Mouse (Mus musculus): ENCODE data around the gene Ppp2r3d.
"Not testable (repeated sequence)": the region's sequence is repeated elsewhere in the genome, so short reads cannot be mapped to it uniquely, and the experiment has no call there.

The Ppp2r3d gene

DNA sequence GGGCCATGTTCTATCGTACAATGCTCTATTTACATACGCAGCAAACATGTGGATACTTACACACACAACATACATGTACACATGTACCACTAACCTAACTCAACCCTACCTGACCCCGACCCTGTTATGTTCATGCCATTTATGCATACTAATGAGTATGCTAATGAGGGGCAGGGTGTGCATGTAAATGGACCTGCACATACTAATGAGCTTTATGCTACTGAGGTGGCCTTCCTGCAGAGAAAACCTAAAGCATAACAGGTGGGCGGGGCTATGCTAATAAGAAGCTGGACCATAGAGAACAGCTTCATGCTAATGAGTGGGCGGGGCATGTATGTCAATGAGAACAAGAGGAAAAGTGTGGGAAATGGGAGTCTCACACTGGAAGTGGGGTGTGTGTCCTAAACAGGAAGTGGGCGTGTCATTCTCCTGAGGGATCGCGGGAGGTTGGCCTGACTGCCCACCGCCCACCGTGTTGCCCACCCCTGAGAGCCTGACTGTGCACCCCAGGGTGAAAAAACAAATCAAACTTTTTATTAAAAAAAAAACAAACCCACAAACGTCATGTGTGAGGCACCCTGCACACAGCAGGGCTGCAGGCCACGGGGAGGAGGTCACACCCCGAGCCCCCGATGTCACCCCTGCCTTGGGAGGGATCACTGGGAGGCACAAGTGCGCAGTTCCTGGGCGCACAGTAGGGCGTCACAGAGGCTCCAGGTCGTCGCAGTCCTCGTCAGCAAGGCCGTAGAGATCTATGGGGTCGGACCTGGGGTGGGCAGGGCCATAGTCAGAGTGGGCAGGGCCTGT, at the start of gene Ppp2r3d:
Gene Ppp2r3d (minus strand): TSS at position 803 of the 807 bp plus-strand sequence.
- in situ Hi-C loops (cut with MseI, MboI), result no loop called here

DNA sequence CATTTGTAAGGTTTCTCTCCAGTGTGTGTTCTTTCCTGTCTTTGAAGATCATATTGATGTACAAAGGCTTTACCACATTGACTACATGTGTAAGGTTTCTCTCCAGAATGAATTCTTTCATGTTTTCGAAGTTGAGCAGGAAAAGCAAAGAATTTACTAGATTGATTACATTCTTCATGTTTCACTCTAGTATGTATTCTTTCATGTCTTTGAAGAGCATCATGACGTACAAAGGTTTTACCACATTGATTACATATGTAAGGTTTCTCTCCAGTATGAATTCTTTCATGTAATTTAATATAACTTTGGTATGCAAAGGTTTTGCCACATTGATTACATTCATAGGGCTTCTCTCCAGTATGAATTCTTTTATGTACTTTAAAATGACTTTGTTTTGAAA, 17.0 kb upstream of the Ppp2r3d start, which contains the start of gene Gm21836:
Gene Gm21836 (minus strand): TSS at position 101 of the 400 bp plus-strand sequence.
- in situ Hi-C loops (cut with MseI, MboI), result not testable (repeated sequence)

DNA sequence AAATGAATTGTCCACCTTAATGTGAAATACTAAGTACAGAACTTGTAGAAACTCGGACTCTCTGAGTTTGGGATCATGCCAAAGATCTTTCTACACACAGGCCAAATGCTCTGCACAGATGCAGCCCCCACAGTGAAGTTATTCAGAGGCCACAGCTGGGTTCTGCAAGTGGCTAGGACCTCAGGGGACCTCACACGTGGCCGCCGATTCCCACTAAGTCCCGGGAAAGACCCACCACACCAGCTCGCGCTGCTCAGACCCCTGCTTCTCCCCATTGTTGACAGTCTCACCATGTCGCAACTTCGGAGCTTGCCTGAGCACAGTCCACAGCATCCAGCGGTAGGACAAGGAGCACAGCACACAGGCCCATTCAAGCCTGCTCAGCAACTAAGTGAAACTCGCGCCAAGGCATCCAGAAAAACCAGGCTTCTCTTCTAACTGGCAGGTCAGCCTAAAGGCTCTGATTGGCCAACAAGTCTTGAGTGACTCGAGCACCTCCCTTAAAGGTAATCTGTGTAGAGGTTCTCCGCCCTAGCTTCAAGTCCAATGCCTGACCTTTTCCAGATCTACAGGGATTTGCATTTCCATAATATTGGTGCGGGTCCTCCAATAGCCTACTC, 3.8 kb upstream of the Ppp2r3d start:
- in situ Hi-C loops (cut with MseI, MboI), result not testable (repeated sequence)

DNA sequence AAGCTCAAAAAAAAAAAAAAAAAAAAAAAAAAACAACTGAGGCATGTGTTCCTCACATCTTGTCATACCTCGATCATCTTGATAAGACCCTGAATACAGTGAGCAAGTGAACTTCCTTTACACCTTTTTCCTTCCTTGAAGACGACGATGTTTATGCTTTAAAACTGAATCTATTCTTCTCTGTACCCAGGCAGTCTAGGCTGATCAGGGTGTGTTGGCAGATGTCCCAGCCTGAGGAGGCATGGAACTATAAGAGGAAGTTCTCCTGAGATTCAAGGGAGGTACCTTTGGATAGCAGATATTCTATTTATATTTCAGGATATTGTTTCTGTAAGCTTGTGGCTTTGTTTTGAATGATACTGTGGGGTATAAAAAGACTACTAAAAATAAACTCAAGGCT, 1.4 kb upstream of the Ppp2r3d start:
- in situ Hi-C loops (cut with MseI, MboI), result no loop called here

DNA sequence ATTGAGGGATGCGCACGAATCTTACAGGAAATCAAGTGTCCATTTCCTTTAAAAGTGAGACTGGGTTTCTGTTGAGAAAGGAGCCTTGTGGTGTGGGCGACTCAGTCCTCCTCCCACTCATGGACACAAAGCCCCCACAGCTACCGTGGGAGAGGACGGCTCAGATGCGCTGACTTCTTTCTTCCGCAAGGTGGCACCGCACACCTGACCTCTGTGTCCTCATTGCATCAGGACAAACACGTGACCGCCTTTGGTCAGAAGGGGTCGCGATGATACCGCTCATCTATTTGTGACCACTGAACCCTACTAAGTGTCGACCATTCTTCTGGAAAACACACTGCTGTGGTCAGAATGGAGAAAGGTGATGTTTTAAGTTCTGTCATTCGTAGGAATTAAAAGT, 1.0 kb downstream of the Ppp2r3d start:
- in situ Hi-C loops (cut with MseI, MboI), result no loop called here

DNA sequence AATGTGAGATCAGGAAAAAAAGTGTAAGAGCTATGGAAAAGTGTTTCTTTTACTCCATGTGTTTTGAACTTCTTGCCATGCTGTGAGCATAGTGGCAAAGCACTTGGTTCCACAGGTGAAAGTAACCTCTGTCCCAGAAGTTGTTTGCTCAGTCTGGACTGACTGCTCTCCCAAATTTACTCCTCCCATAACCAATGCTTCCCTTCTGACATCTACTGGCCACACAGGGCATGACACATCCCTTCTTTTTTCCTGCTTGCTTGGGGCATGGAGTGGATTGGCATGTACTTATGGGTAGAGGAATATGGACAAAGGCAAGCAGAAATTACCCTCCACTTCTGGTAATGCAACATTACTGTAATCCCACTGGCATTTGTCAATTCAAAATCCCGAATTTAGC, 20.1 kb downstream of the Ppp2r3d start:
- in situ Hi-C loops (cut with MseI, MboI), result no loop called here

DNA sequence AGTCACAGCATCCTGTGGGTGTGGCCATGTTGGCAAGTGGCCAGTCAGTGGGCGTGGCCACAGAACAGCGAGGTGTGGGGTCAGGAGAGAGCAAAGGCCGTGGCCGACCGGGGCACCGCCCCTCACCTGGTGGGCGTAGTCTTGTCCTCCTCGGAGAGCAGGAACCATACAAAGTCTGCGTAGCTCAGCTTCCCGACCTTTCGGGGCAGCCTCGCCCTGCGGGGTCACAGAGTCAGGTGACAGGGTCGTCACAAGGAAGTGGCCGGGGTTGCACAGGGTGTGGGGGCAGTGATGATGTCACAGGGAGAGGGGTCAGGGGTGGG, 34.2 kb downstream of the Ppp2r3d start:
- in situ Hi-C loops (cut with MseI, MboI), result no loop called here

DNA sequence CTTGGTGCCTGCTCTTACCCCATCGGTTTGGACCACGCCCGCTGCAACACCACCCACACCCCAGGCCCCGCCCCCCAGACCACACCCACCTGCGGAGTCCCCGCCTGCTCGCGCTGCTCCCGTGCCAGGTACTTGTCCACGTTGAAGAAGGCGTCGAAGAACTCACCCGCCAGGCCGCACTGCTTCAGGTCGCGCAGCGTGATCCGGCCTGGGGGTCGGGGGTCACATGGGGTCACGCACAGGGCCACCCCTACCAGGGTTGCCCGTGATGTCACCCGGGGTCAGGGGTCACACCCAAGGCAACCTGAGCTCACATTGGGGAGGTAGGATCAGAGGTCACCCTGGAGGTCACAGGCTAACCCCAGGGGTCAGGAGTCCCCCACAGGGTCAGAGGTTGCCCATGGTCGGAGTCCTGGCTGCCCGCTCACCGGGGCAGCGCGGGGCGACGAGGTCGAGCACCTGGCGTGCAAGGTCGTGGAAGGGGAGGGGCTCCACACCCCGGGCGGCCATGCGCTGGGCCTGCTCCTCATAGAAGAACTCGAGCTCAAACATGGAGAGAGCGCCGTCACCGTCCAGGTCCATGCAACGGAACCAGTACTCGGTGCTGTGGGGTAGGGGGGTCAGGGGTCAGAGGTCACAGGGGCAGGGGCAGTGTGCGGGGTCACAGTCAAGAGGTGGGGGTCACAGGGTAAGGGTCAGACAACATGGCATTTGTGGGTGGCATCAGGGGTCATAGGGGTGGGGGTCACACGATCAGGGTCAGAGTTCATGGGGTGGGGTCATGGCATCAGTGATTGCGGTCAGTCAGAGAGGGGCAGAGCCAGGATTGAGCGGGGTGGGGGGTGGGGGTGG, 34.8 kb downstream of the Ppp2r3d start:
- in situ Hi-C loops (cut with MseI, MboI), result no loop called here

DNA sequence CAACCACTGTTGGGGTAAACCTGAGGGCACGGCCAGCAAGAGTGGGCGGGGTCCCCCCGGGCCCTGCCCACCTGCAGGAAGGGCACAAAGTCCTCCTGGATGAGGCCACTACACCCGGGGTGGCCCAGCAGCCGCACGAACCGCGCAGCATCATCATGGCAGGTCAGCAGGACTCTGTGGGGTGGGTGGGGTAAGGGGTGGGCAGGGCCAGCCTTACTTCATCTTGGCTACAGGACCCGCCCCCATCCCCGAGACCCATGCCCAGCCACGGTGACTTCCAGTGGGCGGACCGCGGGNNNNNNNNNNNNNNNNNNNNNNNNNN, 36.0 kb downstream of the Ppp2r3d start:
- in situ Hi-C loops (cut with MseI, MboI), result no loop called here

DNA sequence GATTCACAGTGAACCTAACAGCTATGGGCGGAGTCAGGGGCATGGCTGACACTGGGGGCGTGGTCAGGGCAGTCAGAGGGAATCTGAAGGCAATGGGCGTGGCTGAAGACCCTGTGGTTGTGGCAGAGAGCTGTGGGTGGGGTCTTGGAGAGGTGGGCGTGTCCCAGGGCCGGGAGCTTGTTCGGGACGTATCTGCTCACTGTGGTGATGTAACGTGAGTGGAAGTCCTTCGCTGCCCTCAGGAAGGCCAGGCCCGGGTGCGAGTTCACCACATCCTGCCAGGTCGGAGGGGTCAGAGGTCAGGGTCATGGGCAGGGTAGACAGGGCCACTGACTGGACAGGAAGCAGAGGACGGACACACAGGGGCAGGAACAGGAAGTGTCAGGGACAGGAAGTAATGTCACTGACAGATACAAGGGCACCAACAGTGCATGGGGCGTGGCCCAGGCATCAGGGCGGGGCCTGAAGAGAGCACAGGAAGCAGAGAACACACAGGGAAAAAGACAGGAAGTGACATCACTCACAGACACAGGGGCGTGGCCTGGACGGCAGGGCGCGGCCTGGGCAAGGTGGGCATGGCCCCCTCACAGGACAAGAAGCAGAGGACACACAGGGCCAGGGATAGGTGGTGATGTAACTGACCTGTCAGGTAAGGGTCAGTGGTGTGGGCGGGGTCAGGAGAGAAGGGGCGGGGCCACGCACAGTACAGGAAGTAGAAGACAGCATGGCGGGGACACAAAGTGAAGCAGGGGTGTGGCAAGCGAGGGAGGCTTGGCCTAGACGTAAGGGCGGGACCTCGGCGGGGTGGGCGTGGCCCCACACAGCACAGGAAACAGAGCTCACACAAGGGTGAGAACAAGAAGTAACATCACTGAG, 36.6 kb downstream of the Ppp2r3d start:
- in situ Hi-C loops (cut with MseI, MboI), result no loop called here

DNA sequence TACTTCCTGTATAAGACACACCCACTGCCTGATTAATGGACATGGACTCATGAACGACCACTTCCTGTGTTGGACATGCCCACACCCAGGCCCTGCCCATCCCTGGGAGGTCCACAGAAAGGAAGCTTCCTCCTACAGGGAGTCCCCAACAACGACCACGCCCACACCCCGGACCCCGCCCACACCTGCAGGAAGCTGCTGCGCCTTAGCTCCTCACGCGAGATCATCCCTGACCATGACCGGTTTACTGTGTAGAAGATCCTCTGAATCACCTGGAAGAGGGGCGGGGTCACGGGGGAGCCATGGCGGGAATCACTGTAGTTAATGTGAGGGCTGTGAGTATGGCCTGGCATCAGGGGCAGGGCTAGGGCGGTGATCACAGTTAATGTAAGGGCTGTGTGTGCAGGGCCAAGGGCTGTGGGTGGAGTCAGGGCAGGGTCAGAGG, 37.3 kb downstream of the Ppp2r3d start:
- in situ Hi-C loops (cut with MseI, MboI), result no loop called here

DNA sequence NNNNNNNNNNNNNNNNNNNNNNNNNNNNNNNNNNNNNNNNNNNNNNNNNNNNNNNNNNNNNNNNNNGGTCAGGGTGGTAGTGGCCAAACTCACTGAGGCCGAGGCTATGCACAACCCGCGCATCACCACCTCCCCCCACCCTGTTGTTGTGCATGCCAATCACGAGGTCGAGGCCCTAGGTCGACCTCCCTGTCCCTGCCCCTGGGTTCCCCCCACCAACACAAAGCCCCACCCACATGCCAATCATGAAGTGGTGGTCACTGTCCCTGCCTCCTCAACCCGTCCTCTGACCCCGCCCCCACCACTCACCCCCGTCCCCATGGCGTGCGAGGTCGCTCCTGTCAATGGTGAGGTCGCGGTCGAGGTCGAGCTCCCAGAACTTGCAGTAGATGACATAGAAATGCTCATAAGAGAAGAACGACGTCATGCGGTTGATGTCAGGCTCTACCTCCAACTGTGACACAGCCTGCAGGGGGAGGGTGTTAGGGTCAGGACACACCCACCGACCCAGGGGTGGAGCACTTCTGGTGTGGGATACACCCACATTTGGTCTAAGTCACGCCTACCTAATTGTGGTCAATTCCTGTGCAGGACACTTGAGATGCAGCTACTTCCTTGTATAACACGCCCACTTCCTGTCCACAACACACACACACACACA, 37.9 kb downstream of the Ppp2r3d start:
- in situ Hi-C loops (cut with MseI, MboI), result no loop called here

DNA sequence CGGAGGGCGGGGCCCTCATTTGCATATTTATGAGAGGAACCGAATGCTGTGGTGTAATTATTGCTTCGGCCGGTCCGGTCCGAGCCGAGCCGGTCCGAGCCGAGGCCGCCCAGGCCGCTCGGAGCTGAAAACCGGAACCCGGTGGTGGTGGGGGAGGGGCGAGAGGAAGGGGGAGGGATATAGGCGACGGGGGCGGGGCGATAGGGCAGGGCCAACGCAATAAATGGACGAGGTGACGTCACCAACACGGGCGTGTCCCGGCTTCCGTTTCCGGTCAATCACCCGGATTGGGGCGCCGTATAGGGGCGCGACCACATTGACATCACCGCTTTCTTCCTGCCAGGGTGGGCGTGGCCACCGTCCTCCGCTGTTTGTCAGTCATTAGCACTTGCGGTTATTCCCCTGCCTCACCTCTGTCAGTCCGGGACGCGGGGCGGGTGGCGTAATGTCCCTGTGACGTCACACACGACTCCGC, 51.2 kb downstream of the Ppp2r3d start:
- in situ Hi-C loops (cut with MseI, MboI), result no loop called here

DNA sequence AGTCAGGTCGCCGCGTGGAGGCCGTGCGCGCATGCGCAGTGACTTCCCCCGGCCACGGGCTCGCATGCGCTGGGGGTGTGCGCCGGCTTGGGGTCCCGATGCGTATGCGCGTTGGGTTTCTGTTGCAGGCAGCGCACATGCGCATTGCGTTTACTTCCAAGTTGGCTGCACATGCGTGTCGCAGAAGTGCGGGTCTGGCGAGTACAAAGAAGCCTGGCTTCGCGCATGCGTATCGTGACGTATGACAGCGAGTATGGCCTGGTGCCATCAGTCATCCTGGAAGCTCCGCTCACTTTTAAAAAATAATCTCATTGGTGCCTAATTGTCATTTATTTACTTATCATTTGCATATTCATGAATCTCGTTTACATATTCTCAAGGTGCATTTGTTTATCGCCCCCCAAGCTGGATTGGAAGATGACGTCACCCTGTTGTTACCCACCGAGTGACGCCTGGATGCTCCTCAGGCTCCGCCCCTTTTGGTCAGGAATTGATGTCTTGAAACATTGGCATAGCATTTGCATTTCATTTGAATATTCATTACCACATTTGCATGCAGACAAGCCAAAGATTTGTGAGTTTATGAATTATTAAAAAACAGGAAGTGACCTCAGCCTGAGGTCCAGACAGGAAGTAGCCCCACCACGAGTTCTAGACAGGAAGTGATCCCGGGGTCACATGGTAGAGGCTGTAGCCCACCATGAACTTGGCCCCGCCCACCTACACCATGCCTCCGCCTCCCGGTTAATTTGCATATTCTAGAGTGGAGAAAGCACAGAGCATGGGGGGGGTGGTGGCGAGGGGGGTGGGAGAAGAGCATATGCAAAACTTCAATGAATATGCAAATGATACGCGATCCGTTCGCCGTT, 51.9 kb downstream of the Ppp2r3d start:
- in situ Hi-C loops (cut with MseI, MboI), result no loop called here

DNA sequence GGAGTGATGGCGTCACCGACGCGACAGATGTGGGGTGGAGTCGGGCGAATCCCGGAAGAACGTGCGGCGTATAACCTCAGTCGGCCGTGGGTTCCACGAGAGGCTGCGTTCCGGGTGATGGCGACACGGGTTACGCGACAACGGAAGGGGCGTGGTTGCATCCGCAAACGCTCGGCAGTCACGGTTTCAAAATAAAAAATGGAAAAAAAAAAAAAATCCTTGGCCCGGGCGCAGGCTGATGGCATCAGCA, 52.5 kb downstream of the Ppp2r3d start:
- in situ Hi-C loops (cut with MseI, MboI), result no loop called here

DNA sequence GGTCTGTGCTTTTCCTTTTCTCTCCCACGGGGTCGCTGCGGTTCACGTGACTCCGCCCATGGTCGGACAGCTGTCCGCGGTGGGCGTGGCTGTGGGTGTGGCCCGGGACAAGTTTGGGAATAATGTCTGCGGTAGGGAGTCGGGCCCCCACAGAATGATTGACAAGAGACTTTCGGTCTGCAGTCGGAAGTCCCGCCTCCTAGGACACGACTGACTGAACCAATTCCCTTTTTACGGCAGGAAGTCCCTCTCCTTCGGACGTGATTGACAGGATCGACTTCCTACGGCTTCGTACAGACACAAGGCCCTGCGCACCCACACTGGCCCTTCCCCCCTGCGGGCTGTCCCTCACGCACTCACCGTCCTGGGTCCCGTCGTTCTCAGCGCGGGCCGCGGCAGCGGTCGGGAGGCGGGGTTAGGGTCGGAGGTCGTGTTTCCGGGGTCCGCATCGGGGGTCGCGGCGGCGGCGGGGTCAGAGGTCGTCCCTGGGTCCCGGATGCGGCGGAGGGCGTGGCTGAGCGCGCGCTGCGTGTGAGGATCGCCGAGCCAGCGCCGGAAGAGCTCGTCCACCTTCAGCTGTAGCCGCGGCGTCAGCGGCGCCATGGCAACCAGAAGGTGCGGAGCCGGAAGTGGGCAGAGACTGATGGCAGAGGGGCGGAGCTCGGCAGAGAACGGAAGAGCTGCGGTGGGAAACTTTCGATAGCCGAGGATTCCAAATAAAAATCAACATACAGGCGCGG, 53.0 kb downstream of the Ppp2r3d start:
- in situ Hi-C loops (cut with MseI, MboI), result no loop called here

DNA sequence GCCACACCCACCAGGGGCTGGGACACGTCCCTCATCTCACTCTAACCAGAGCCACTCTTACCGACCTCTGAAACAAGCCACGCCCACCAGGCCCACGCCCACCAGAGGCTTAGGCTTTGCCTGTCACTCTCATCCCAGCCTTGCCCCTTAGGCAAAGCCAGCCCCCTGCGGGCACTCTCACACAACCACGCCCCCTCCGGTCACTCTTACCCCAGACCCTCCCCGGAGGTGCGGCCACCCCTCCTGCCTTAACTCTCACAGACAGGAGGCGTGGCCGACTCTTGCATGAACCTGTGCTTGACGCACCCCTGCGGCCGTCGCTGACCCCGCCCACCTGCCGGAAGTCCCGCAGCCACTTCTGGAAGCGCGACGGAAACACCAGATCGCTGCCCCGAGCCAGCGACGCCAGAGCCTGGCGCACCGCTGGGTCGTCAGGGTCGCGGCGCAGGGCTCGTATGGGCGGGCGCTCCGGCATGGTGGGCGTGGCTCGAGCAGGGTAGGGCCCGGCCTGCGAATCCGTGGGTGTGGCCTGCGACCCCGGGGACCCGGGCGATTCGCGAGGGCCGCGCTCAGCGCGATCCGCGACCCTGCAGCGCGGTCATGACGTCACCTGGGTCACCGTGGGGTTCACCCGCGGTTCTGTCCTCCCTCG, 53.7 kb downstream of the Ppp2r3d start:
- in situ Hi-C loops (cut with MseI, MboI), result no loop called here

DNA sequence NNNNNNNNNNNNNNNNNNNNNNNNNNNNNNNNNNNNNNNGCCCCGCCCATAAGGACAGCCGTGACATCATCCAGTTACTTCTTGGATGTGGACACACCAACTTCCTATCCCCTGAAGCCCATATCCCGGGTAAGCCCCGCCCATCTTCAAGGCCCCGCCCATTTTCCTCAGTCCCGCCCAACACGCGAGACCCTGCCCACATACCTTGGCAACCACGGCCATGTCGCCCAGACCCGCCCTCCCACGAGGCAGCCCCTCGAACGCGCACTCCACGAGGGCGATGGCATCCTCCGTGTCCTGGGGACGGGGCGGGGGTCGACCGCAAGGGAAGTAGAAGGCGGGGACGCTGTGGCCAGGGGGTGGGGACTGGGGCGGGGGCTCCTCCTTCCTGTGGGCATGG, 54.3 kb downstream of the Ppp2r3d start:
- in situ Hi-C loops (cut with MseI, MboI), result no loop called here

DNA sequence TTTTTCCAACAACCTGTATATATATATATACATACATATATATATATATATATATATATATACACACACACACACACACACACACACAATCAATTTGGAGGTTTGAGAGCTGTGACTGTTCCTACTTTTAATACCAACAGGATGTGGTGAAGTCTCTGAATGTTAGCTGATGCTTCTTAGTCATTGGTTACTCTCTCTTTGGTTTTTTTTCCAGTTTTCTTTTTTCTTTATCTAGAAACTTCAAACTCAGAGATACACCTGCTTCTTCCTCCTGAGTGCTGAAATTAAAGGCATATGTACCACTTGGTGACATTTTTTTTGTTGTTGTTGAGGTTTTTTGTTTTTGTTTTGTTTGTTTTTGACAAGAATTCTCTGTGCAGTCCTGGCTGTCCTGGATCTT, 63.8 kb downstream of the Ppp2r3d start:
- in situ Hi-C loops (cut with MseI, MboI), result loop anchor here (5.0 kb wide), 1 partner anchor 61 kb away; no protein-coding TSS in a partner anchor

All from mouse trophoblast stem cell (cell line).